Mouse (Mus musculus) lung, postnatal 0 days (tissue): ENCODE measurements around the gene Neurog1.

ENCODE experiments used
- CTCF ChIP-seq: IDR thresholded peaks from 2 replicates; pipeline ENCODE4 v1.5.1; 2016; ENCODE audit warnings: antibody characterized with exemption, mild to moderate bottlenecking
- EP300 ChIP-seq: IDR thresholded peaks from 2 replicates; pipeline ENCODE4 v1.6.1; 2016; ENCODE audit warnings: antibody characterized with exemption, mild to moderate bottlenecking, control low read depth

- TF ChIP-seq CTCF (no peak), EP300 (no peak)
Observed at GRCm38 (mm10) chr13:56222849-56223246, 29.1 kb downstream of the Neurog1 start.
